Mouse (Mus musculus): ENCODE results near the gene Phtf1. TPM values are rescaled to one million over a fixed set of nuclear protein-coding genes. Genes with fewer than 3 reads are reported as not detected.

Phtf1 gene
- polyA plus RNA-seq (2015; fragmentation: Nextera tagmentation; extraction: Ambion mirVana) = 23.0 and 28.8 TPM in 2 replicates

GRCm38 (mm10) chr3:103967861-103968691 lies at the start of gene Phtf1:
TSS of gene Phtf1 (plus strand) at chr3:103968110.
- H3K9me3 ChIP-seq = no peaks in the 10 kb centered on the region
- H3K4me1 ChIP-seq = peaks cover 8% of the 10 kb centered on the region
- no peaks in the 10 kb centered on the region for H3K27me3 ChIP-seq
- peak within 1 kb of the TSS; percentile 94 for H3K27ac ChIP-seq
- H3K9ac ChIP-seq = peak within 1 kb of the TSS; percentile 85
- peaks cover 22% of the 10 kb centered on the region for H3K36me3 ChIP-seq
- under 1% methylated on average over 70 of the region's 70 CpGs for WGBS
- H3K4me3 ChIP-seq = peak within 1 kb of the TSS; percentile 96
- peak within 1 kb of the TSS; percentile 77 for H3K4me2 ChIP-seq
- ATAC-seq (ENCODE audit: insufficient number of reproducible peaks, low FRiP score, low TSS enrichment, low read depth) = peak; percentile 96

GRCm38 (mm10) chr3:103920094-103920493 lies 47.8 kb upstream of the Phtf1 start:
- 90% methylated on average over 1 of the region's 1 CpGs for WGBS

DNA sequence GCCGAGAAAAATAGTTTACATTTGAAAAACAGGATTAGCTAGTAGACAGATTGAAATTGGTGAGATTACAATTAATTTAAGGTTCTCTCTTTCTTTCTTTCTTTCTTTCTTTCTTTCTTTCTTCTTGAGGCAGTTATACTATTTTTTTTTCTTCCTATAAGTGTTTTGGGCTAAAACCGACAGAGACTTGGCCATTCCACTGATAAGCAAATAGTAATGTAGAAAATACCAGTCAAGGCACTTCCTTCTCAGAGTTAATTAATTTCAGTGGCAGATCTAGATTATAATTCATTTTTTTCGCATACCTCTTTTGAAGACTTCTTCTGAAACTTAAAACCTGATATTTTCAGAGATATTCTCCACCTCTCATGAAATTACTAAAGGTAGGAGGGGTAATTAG lies 42.6 kb upstream of the Phtf1 start:
- ATAC-seq (ENCODE audit: insufficient number of reproducible peaks, low FRiP score, low TSS enrichment, low read depth) = no peak
- Histone ChIP-seq H3K4me1 (no peaks in the 10 kb centered on the region; the same call in 1 of the 2 replicates), H3K4me3 (no peak overlapping the region), H3K4me2 (no peak overlapping the region), H3K9ac (no peak overlapping the region), H3K27ac (no peak overlapping the region), H3K36me3 (peaks cover 5% of the 10 kb centered on the region; the same call in 1 of the 2 replicates), H3K27me3 (no peaks in the 10 kb centered on the region), H3K9me3 (no peaks in the 10 kb centered on the region)
- WGBS = 74% methylated on average over 3 of the region's 3 CpGs

More at GRCm38 (mm10) chr3:103920094-103920493, 47.8 kb upstream of the Phtf1 start:
- H3K36me3 ChIP-seq = no peaks in the 10 kb centered on the region
- no peak overlapping the region for H3K4me3 ChIP-seq
- no peak overlapping the region for H3K4me2 ChIP-seq
- H3K27ac ChIP-seq = no peak overlapping the region
- peaks cover 8% of the 10 kb centered on the region for H3K4me1 ChIP-seq
- no peak for ATAC-seq (ENCODE audit: insufficient number of reproducible peaks, low FRiP score, low TSS enrichment, low read depth)
- no peaks in the 10 kb centered on the region for H3K27me3 ChIP-seq
- no peaks in the 10 kb centered on the region for H3K9me3 ChIP-seq
- no peak overlapping the region for H3K9ac ChIP-seq

GRCm38 (mm10) chr3:103927511-103927910 lies 40.4 kb upstream of the Phtf1 start:
- ATAC-seq (ENCODE audit: insufficient number of reproducible peaks, low FRiP score, low TSS enrichment, low read depth) = no peak
- H3K27me3 ChIP-seq = no peaks in the 10 kb centered on the region
- H3K4me1 ChIP-seq = no peaks in the 10 kb centered on the region; the same call in 1 of the 2 replicates
- no peak overlapping the region for H3K27ac ChIP-seq
- no peak overlapping the region for H3K4me2 ChIP-seq
- peaks cover 15% of the 10 kb centered on the region for H3K36me3 ChIP-seq
- H3K4me3 ChIP-seq = no peak overlapping the region
- no peak overlapping the region for H3K9ac ChIP-seq
- WGBS = 65% methylated on average over 6 of the region's 6 CpGs
- no peaks in the 10 kb centered on the region for H3K9me3 ChIP-seq

DNA sequence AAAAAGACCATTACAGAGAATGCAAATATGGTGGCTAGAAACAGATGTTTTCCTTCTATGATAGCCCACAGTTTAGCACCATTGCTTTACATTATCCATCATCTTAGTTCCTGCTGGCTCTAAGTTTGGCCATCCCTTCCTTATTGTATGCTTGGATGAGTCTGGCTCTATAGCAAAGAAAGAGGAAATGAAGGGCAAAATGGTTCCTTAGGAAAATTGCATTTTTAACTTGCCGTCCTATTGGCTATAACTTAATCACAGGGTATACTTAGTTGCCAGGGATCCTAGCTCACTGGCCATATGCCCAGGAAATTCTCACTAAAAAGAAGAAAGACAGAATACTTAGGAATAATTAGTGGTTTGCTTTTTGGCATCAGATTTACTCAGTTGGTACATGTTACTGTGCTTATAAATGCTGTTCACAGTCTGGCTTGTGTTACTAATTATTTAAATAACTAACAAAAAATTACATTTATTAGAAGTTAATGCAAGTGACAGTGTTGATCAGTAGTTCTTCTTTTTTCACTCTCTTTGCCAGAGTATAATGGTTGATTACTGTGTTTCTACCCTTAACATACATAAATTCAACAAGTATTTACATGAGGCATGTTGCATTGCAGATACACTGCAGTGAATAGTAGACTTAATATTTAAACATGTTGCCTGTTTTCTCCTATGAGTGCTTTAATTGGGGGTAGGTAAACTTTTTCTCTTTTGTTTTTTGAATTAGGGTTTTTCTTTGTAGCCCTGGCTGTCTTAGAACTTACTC lies 22.9 kb upstream of the Phtf1 start:
- H3K4me1 ChIP-seq = no peaks in the 10 kb centered on the region
- 60% methylated on average over 1 of the region's 1 CpGs for WGBS
- ATAC-seq (ENCODE audit: insufficient number of reproducible peaks, low FRiP score, low TSS enrichment, low read depth) = no peak
- no peaks in the 10 kb centered on the region for H3K27me3 ChIP-seq
- H3K36me3 ChIP-seq = no peaks in the 10 kb centered on the region
- H3K27ac ChIP-seq = no peak overlapping the region
- H3K9me3 ChIP-seq = no peaks in the 10 kb centered on the region
- H3K9ac ChIP-seq = no peak overlapping the region
- no peak overlapping the region for H3K4me3 ChIP-seq
- H3K4me2 ChIP-seq = no peak overlapping the region

GRCm38 (mm10) chr3:103948666-103949065 lies 19.2 kb upstream of the Phtf1 start:
- Histone ChIP-seq H3K4me1 (no peaks in the 10 kb centered on the region), H3K27me3 (no peaks in the 10 kb centered on the region), H3K36me3 (no peaks in the 10 kb centered on the region), H3K27ac (no peak overlapping the region), H3K9ac (no peak overlapping the region), H3K9me3 (no peaks in the 10 kb centered on the region), H3K4me2 (no peak overlapping the region), H3K4me3 (no peak overlapping the region)
- WGBS = 86% methylated on average over 7 of the region's 7 CpGs
- no peak for ATAC-seq (ENCODE audit: insufficient number of reproducible peaks, low FRiP score, low TSS enrichment, low read depth)

DNA sequence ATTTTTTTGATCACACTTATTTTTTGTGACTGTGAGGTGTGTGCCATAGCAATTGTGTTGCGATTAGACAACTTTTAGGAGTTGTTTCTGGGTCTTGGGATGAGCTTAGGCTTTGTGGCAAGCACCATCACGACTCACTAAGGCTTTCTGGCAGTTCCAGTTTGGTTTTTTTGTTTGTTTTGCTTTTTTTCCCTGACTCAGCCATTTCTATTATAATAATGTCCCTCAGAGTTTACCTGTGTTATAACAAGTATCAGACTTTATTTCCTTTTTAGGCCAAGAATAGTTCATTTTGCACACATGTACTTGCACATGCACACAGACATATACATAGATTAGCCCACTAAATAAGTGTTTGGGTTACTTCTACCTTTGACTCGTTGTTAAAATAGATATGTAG lies 7.3 kb upstream of the Phtf1 start:
- Histone ChIP-seq H3K4me2 (no peak overlapping the region), H3K9me3 (no peaks in the 10 kb centered on the region), H3K9ac (no peak overlapping the region), H3K4me1 (no peaks in the 10 kb centered on the region), H3K27ac (no peak overlapping the region), H3K4me3 (no peak overlapping the region), H3K36me3 (peaks cover 25% of the 10 kb centered on the region), H3K27me3 (no peaks in the 10 kb centered on the region)
- no peak for ATAC-seq (ENCODE audit: insufficient number of reproducible peaks, low FRiP score, low TSS enrichment, low read depth)
- WGBS = 85% methylated on average over 3 of the region's 3 CpGs

- peak overlapping the region; percentile 85; the same call in 1 of the 2 replicates for H3K9ac ChIP-seq
- H3K4me2 ChIP-seq = peak overlapping the region; percentile 77
- peaks cover 8% of the 10 kb centered on the region for H3K4me1 ChIP-seq
- peak overlapping the region; percentile 96 for H3K4me3 ChIP-seq
- no peaks in the 10 kb centered on the region for H3K9me3 ChIP-seq
- ATAC-seq (ENCODE audit: insufficient number of reproducible peaks, low FRiP score, low TSS enrichment, low read depth) = no peak
- no peaks in the 10 kb centered on the region for H3K27me3 ChIP-seq
- peak overlapping the region; percentile 94 for H3K27ac ChIP-seq
- 7% methylated on average over 2 of the region's 2 CpGs for WGBS
- peaks cover 23% of the 10 kb centered on the region for H3K36me3 ChIP-seq
Measured at GRCm38 (mm10) chr3:103967231-103967630, 679 bp upstream of the Phtf1 start.

GRCm38 (mm10) chr3:103968701-103969100 lies 791 bp downstream of the Phtf1 start:
- H3K4me3 ChIP-seq = peak overlapping the region; percentile 96
- under 1% methylated on average over 23 of the region's 24 CpGs for WGBS
- no peaks in the 10 kb centered on the region for H3K9me3 ChIP-seq
- ATAC-seq (ENCODE audit: insufficient number of reproducible peaks, low FRiP score, low TSS enrichment, low read depth) = 0 out of 2 replicates have a peak, but pooled peaks have one; percentile 8
- peaks cover 22% of the 10 kb centered on the region; the same call in 1 of the 2 replicates for H3K36me3 ChIP-seq
- peak overlapping the region; percentile 85 for H3K9ac ChIP-seq
- H3K27me3 ChIP-seq = no peaks in the 10 kb centered on the region
- peak overlapping the region; percentile 77 for H3K4me2 ChIP-seq
- peaks cover 8% of the 10 kb centered on the region for H3K4me1 ChIP-seq
- peak overlapping the region; percentile 94 for H3K27ac ChIP-seq

DNA sequence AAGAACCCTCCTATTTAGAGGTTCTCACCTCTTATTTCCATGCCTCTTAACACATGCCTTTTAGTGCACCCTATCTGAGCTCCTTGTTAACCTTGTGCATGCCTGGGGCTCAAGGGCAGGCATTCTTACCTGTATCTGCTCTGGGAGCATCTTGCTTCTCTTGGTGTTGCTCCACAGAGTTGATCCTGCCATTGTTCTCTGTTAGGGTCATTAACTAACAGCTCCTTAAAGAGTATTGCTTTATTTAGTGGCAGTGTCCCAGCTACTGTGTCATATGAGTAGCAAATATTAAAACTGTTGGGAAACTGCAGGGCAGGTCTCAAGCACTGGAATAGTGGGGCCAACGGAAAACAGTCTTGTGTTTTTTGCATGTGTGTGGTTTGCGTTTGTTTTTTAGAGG lies 3.2 kb downstream of the Phtf1 start:
- Histone ChIP-seq H3K4me2 (no peak overlapping the region), H3K27ac (no peak overlapping the region), H3K9me3 (no peaks in the 10 kb centered on the region), H3K36me3 (peaks cover 22% of the 10 kb centered on the region; the same call in 1 of the 2 replicates), H3K9ac (no peak overlapping the region), H3K27me3 (no peaks in the 10 kb centered on the region), H3K4me1 (peaks cover 8% of the 10 kb centered on the region), H3K4me3 (no peak overlapping the region)
- no peak for ATAC-seq (ENCODE audit: insufficient number of reproducible peaks, low FRiP score, low TSS enrichment, low read depth)
- WGBS = 91% methylated on average over 2 of the region's 2 CpGs

GRCm38 (mm10) chr3:103984556-103984955 lies 16.6 kb downstream of the Phtf1 start:
- Histone ChIP-seq H3K9me3 (no peaks in the 10 kb centered on the region), H3K4me1 (no peaks in the 10 kb centered on the region), H3K27me3 (no peaks in the 10 kb centered on the region), H3K4me3 (no peak overlapping the region), H3K27ac (no peak overlapping the region), H3K36me3 (peaks cover 43% of the 10 kb centered on the region), H3K4me2 (no peak overlapping the region), H3K9ac (no peak overlapping the region)
- ATAC-seq (ENCODE audit: insufficient number of reproducible peaks, low FRiP score, low TSS enrichment, low read depth) = no peak
- 88% methylated on average over 4 of the region's 4 CpGs for WGBS

DNA sequence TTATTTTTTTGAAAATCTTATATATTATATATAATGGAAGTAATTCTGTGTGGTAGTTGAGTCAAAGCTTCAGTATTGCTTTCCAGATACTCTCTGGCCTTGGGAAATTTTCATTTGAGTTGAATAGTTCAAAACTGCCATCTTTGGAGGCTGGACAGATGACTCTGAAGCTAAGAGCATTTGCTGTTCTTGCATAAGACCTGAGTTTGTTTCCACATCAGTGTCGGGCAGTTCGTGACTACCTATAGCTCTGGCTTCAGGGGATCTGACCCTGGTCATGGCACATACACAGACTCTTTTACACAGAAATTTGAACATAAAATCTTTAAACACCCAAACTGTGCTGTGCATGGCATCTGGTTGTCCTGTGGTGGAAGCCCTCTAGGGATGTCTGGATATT lies 17.3 kb downstream of the Phtf1 start:
- Histone ChIP-seq H3K4me3 (no peak overlapping the region), H3K36me3 (peaks cover 49% of the 10 kb centered on the region), H3K27ac (no peak overlapping the region), H3K9me3 (no peaks in the 10 kb centered on the region), H3K4me2 (no peak overlapping the region), H3K27me3 (no peaks in the 10 kb centered on the region), H3K9ac (no peak overlapping the region), H3K4me1 (no peaks in the 10 kb centered on the region)
- WGBS = 87% methylated on average over 2 of the region's 2 CpGs
- ATAC-seq (ENCODE audit: insufficient number of reproducible peaks, low FRiP score, low TSS enrichment, low read depth) = no peak
